Mouse (Mus musculus) monocyte, adult 5-6 weeks (primary cell): ENCODE measurements around the gene Retnlb. TPM values are rescaled to one million over a fixed set of nuclear protein-coding genes. Genes with fewer than 3 reads are reported as not detected.

ENCODE experiments used
- ATAC-seq: fragments of 153-309, 156-312 bp; replicated peaks from 2 replicates; pipeline ENCODE4 v1.8.0; 2017; ENCODE audit warnings: mild to moderate bottlenecking; ENCODE audit not compliant: low TSS enrichment, insufficient number of reproducible peaks, severe bottlenecking, poor library complexity, low FRiP score
- total RNA-seq: library from RNA; stranded (forward); fragments of 200-1000, 200-491, 200-594 nt; gene quantifications from 3 replicates; pipeline ENCODE4 v1.2.3, GENCODE M21; 2017

The Retnlb gene
- not detected in 3 replicates for total RNA-seq

- no peak for ATAC-seq
Measured at GRCm38 (mm10) chr16:48816695-48817094, at the start of gene Retnlb. Retnlb (plus strand) TSS chr16:48816856.

GRCm38 (mm10) chr16:48769183-48769582 lies 47.5 kb upstream of the Retnlb start:
- no peak for ATAC-seq

GRCm38 (mm10) chr16:48771971-48772445 lies 44.6 kb upstream of the Retnlb start, which contains the start of gene Trat1:
Trat1 (minus strand) TSS chr16:48772021.
- no peak for ATAC-seq

- no peak for ATAC-seq
Measured at GRCm38 (mm10) chr16:48777254-48777653, 39.4 kb upstream of the Retnlb start.

- ATAC-seq = peak; percentile 40; the same call in 1 of the 2 replicates
Measured at GRCm38 (mm10) chr16:48786258-48786657, 30.4 kb upstream of the Retnlb start.

GRCm38 (mm10) chr16:48788704-48789185 lies 27.9 kb upstream of the Retnlb start:
- no peak for ATAC-seq

GRCm38 (mm10) chr16:48798285-48798684 lies 18.4 kb upstream of the Retnlb start:
- ATAC-seq = no peak

- no peak for ATAC-seq
Measured at GRCm38 (mm10) chr16:48799470-48799869, 17.2 kb upstream of the Retnlb start.

- ATAC-seq = no peak
Measured at GRCm38 (mm10) chr16:48800906-48801305, 15.8 kb upstream of the Retnlb start.

GRCm38 (mm10) chr16:48805412-48805811 lies 11.2 kb upstream of the Retnlb start:
- ATAC-seq = no peak

- no peak for ATAC-seq
Measured at GRCm38 (mm10) chr16:48806521-48806920, 10.1 kb upstream of the Retnlb start.

- ATAC-seq = no peak
Measured at GRCm38 (mm10) chr16:48809374-48809773, 7.3 kb upstream of the Retnlb start.

- ATAC-seq = no peak
Measured at GRCm38 (mm10) chr16:48811881-48812436, 4.7 kb upstream of the Retnlb start.

GRCm38 (mm10) chr16:48818524-48818923 lies 1.9 kb downstream of the Retnlb start:
- no peak for ATAC-seq

- ATAC-seq = no peak
Measured at GRCm38 (mm10) chr16:48826474-48826873, 9.8 kb downstream of the Retnlb start.

GRCm38 (mm10) chr16:48827625-48828024 lies 11.0 kb downstream of the Retnlb start:
- no peak for ATAC-seq

- ATAC-seq = no peak
Measured at GRCm38 (mm10) chr16:48829060-48829459, 12.4 kb downstream of the Retnlb start.

GRCm38 (mm10) chr16:48832055-48832454 lies 15.4 kb downstream of the Retnlb start:
- no peak for ATAC-seq

GRCm38 (mm10) chr16:48833626-48834025 lies 17.0 kb downstream of the Retnlb start:
- peak; percentile 75 for ATAC-seq

GRCm38 (mm10) chr16:48842266-48842665 lies 25.6 kb downstream of the Retnlb start, which contains the start of gene Retnla:
Retnla (plus strand) TSS chr16:48842551.
- ATAC-seq = no peak
